Mouse (Mus musculus) ES-Bruce4 (cell line): ENCODE results near the gene Cldn6.

Experiments used
- CTCF ChIP-seq: IDR thresholded peaks from one replicate; pipeline ENCODE4 v1.8.1; 2011; ENCODE audit warnings: low read depth, low read length
- EP300 ChIP-seq: IDR thresholded peaks from 2 replicates; pipeline ENCODE4 v1.6.1; 2011; ENCODE audit warnings: low read depth, low read length; ENCODE audit not compliant: insufficient read depth

- no peak for TF ChIP-seq CTCF
- no peak for TF ChIP-seq EP300
These were observed 20.6 kb upstream of the Cldn6 start for GRCm38 (mm10) chr17:23658450-23658849.
